Mouse (Mus musculus): ENCODE results near the gene Zscan26.
"Not testable (repeated sequence)": the region's sequence is repeated elsewhere in the genome, so short reads cannot be mapped to it uniquely, and the experiment has no call there.

Gene Zscan26

GRCm38 (mm10) chr13:21427631-21428030 lies 25.9 kb downstream of the Zscan26 start:
- DNase-seq (ENCODE audit: low read depth, low spot score), result no peak

GRCm38 (mm10) chr13:21423301-21423700 lies 30.2 kb downstream of the Zscan26 start:
- no peak for DNase-seq (ENCODE audit: low read depth, low spot score)

- no peak for DNase-seq (ENCODE audit: low read depth, low spot score)
These were observed 34.7 kb downstream of the Zscan26 start for GRCm38 (mm10) chr13:21418865-21419264.

- DNase-seq (ENCODE audit: low read depth, low spot score), result no peak
These were observed 36.1 kb downstream of the Zscan26 start for GRCm38 (mm10) chr13:21417298-21418010.

- DNase-seq (ENCODE audit: low read depth, low spot score), result no peak
These were observed 37.8 kb downstream of the Zscan26 start for GRCm38 (mm10) chr13:21415750-21416149.

- no peak for DNase-seq (ENCODE audit: low read depth, low spot score)
These were observed 38.3 kb downstream of the Zscan26 start for GRCm38 (mm10) chr13:21415266-21415665.

GRCm38 (mm10) chr13:21414231-21415212 lies 39.0 kb downstream of the Zscan26 start:
- DNase-seq (ENCODE audit: low read depth, low spot score), result peak; percentile 7

GRCm38 (mm10) chr13:21408805-21409459 lies 44.6 kb downstream of the Zscan26 start:
- DNase-seq (ENCODE audit: low read depth, low spot score), result no peak

- DNase-seq (ENCODE audit: low read depth, low spot score), result peak; percentile 86
These were observed 45.3 kb downstream of the Zscan26 start for GRCm38 (mm10) chr13:21407969-21408804.

GRCm38 (mm10) chr13:21407341-21407740 lies 46.2 kb downstream of the Zscan26 start:
- DNase-seq (ENCODE audit: low read depth, low spot score), result no peak

- DNase-seq (ENCODE audit: low read depth, low spot score), result no peak
These were observed 50.7 kb downstream of the Zscan26 start for GRCm38 (mm10) chr13:21402848-21403247.

GRCm38 (mm10) chr13:21402287-21402846 lies 51.2 kb downstream of the Zscan26 start, which contains the start of gene Zkscan3:
Gene Zkscan3 (minus strand): TSS chr13:21402755.
- peak; percentile 87 for DNase-seq (ENCODE audit: low read depth, low spot score)

- peak; percentile 54 for DNase-seq (ENCODE audit: low read depth, low spot score)
These were observed 51.8 kb downstream of the Zscan26 start for GRCm38 (mm10) chr13:21401636-21402286.

- no peak for DNase-seq (ENCODE audit: low read depth, low spot score)
These were observed 52.4 kb downstream of the Zscan26 start for GRCm38 (mm10) chr13:21401166-21401565.

- no peak for DNase-seq (ENCODE audit: low read depth, low spot score)
These were observed 56.0 kb downstream of the Zscan26 start for GRCm38 (mm10) chr13:21397486-21397885.

GRCm38 (mm10) chr13:21396048-21396447 lies 57.5 kb downstream of the Zscan26 start:
- not testable (repeated sequence) for DNase-seq (ENCODE audit: low read depth, low spot score)

GRCm38 (mm10) chr13:21395623-21396022 lies 57.9 kb downstream of the Zscan26 start:
- DNase-seq (ENCODE audit: low read depth, low spot score), result no peak

GRCm38 (mm10) chr13:21395211-21395610 lies 58.3 kb downstream of the Zscan26 start:
- no peak for DNase-seq (ENCODE audit: low read depth, low spot score)

All from ZHBTc4 (cell line).